Mouse (Mus musculus): ENCODE data around the gene Gm10717.
A peak's percentile ranks its signal among the peaks of the same experiment; 100 is the strongest.
"Not testable (repeated sequence)": the region's sequence is repeated elsewhere in the genome, so short reads cannot be mapped to it uniquely, and the experiment has no call there.

The Gm10717 gene

GRCm38 (mm10) chr9:3024912-3025467 is at the start of gene Gm10717:
Gene Gm10717, plus strand, starts transcription at chr9:3025417.
- DNase-seq, result not testable (repeated sequence)

GRCm38 (mm10) chr9:3000445-3000972 is 24.7 kb upstream of the Gm10717 start, which contains the start of gene Gm10722:
Gene Gm10722, plus strand, starts transcription at chr9:3000922.
- not testable (repeated sequence) for DNase-seq

GRCm38 (mm10) chr9:3001006-3001405 is 24.2 kb upstream of the Gm10717 start:
- DNase-seq, result not testable (repeated sequence)

- DNase-seq, result peak; percentile 94
These were observed 23.1 kb upstream of the Gm10717 start for GRCm38 (mm10) chr9:3001948-3002659.

GRCm38 (mm10) chr9:3002794-3003396 is 22.3 kb upstream of the Gm10717 start, which contains the start of gene Gm11168:
Gene Gm11168, plus strand, starts transcription at chr9:3003346.
- not testable (repeated sequence) for DNase-seq

GRCm38 (mm10) chr9:3006179-3006578 is 19.0 kb upstream of the Gm10717 start:
- DNase-seq, result not testable (repeated sequence)

GRCm38 (mm10) chr9:3006636-3007035 is 18.6 kb upstream of the Gm10717 start:
- DNase-seq, result peak; percentile 94

GRCm38 (mm10) chr9:3007272-3007671 is 17.9 kb upstream of the Gm10717 start:
- not testable (repeated sequence) for DNase-seq

GRCm38 (mm10) chr9:3009331-3009730 is 15.9 kb upstream of the Gm10717 start:
- DNase-seq, result not testable (repeated sequence)

- not testable (repeated sequence) for DNase-seq
These were observed 13.1 kb upstream of the Gm10717 start for GRCm38 (mm10) chr9:3012054-3012621.

- DNase-seq, result not testable (repeated sequence)
These were observed 12.4 kb upstream of the Gm10717 start, which contains the start of gene Gm10721 for GRCm38 (mm10) chr9:3012733-3013279. Gene Gm10721, plus strand, starts transcription at chr9:3013140.

- DNase-seq, result not testable (repeated sequence)
These were observed 9.9 kb upstream of the Gm10717 start, which contains the start of gene Gm10720 for GRCm38 (mm10) chr9:3015354-3015753. Gene Gm10720, plus strand, starts transcription at chr9:3015654.

- not testable (repeated sequence) for DNase-seq
These were observed 9.3 kb upstream of the Gm10717 start for GRCm38 (mm10) chr9:3015896-3016295.

- not testable (repeated sequence) for DNase-seq
These were observed 8.1 kb upstream of the Gm10717 start, which contains the start of gene Gm10719 for GRCm38 (mm10) chr9:3017108-3017507. Gene Gm10719, plus strand, starts transcription at chr9:3017408.

GRCm38 (mm10) chr9:3018944-3019343 is 6.3 kb upstream of the Gm10717 start:
- DNase-seq, result not testable (repeated sequence)

GRCm38 (mm10) chr9:3019835-3020727 is 5.1 kb upstream of the Gm10717 start:
- DNase-seq, result peak; percentile 16

- DNase-seq, result peak; percentile 55
These were observed 2.8 kb upstream of the Gm10717 start for GRCm38 (mm10) chr9:3022316-3023008.

GRCm38 (mm10) chr9:3023312-3023984 is 1.8 kb upstream of the Gm10717 start, which contains the start of gene Gm10718:
Gene Gm10718, plus strand, starts transcription at chr9:3023547.
- peak; percentile 10 for DNase-seq

- DNase-seq, result peak; percentile 93
These were observed 1.1 kb upstream of the Gm10717 start for GRCm38 (mm10) chr9:3023985-3024648.

Measured in layer of hippocampus, adult 9-11 months (tissue).